Mouse (Mus musculus) embryonic facial prominence, embryonic 14.5 days (tissue): Measurements from ENCODE around the gene Lrrc8d. TPM values are rescaled to one million over a fixed set of nuclear protein-coding genes. Genes with fewer than 3 reads are reported as not detected.

Experiments
- ATAC-seq: fragments of 200-750 bp; cut with Nextera tagmentation; 2 replicates; pipeline ENCODE4 v1.8.0; 2017; ENCODE audit warnings: low read depth, moderate number of reproducible peaks, moderate TSS enrichment
- DNase-seq: peaks from one replicate; pipeline ENCODE4 v3.0.0-alpha.2; 2015; ENCODE audit warnings: low spot score
- H3K27ac ChIP-seq: fragments of 300-500 bp; sonication (generic); replicated peaks from 2 replicates; pipeline ENCODE4 v1.5.1; 2014; ENCODE audit warnings: low read depth, mild to moderate bottlenecking, low read length, moderate library complexity
- H3K27me3 ChIP-seq: fragments of 300-500 bp; sonication (generic); replicated peaks from 2 replicates; pipeline ENCODE4 v1.6.1; 2014; ENCODE audit warnings: low read length; ENCODE audit not compliant: control insufficient read depth, insufficient read depth
- H3K36me3 ChIP-seq: fragments of 300-500 bp; sonication (generic); 2 replicates; pipeline ENCODE4 v1.6.1; 2014; ENCODE audit warnings: low read length, mixed read lengths; ENCODE audit not compliant: control insufficient read depth, insufficient read depth
- H3K4me1 ChIP-seq: fragments of 300-500 bp; sonication (generic); 2 replicates; pipeline ENCODE4 v1.6.1; 2014; ENCODE audit warnings: antibody characterized with exemption, low read length; ENCODE audit not compliant: control insufficient read depth, insufficient read depth
- H3K4me2 ChIP-seq: fragments of 300-500 bp; sonication (generic); 2 replicates; pipeline ENCODE4 v1.6.1; 2014; ENCODE audit warnings: low read depth, mild to moderate bottlenecking, low read length, moderate library complexity, mixed read lengths
- H3K4me3 ChIP-seq: fragments of 300-500 bp; sonication (generic); 2 replicates; pipeline ENCODE4 v1.5.1; 2014; ENCODE audit warnings: low read depth, mild to moderate bottlenecking, low read length
- H3K9ac ChIP-seq: fragments of 300-500 bp; sonication (generic); 2 replicates; pipeline ENCODE4 v1.6.1; 2014; ENCODE audit warnings: low read depth, mild to moderate bottlenecking, low read length, moderate library complexity, mixed read lengths
- H3K9me3 ChIP-seq: fragments of 300-500 bp; sonication (generic); 2 replicates; pipeline ENCODE4 v1.6.1; 2016; ENCODE audit warnings: low read length; ENCODE audit not compliant: control insufficient read depth
- WGBS: fragments of 180-500 bp; shearing (Covaris S2); extraction: QIAGEN DNeasy Blood & Tissue Kit; methylation state at CpG from one replicate; pipeline ENCODE4 v1.1.7; 2014; 5-methylcytosine and 5-hydroxymethylcytosine counted together
- polyA plus RNA-seq: library from polyadenylated mRNA; unstranded; fragments of >200 nt; fragmentation: Nextera tagmentation; extraction: Ambion mirVana; gene quantifications from 2 replicates; pipeline ENCODE4 v1.2.1, GENCODE M21; 2014

Lrrc8d gene
- polyA plus RNA-seq, 1 experiment from 2014 or later, result 14.9 TPM

DNA sequence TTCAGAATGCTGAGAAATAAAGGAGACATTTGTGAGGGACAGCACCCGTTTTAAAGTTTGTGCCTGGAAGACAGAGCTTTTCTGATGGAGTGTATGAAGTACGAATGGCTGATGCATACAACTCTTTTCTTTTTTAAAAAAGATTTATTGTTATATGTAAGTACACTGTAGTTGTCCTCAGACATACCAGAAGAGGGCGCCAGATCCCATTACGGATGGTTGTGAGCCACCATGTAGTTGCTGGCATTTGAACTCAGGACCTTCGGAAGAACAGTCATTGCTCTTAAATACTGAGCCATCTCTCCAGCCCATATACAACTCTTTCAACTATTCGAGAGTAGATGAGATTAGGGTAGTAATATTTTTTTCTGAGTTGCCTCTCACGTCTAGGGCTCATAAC is 8.1 kb upstream of the Lrrc8d start:
- DNase-seq, result no peak
- Histone ChIP-seq H3K4me1 (no peaks in the 10 kb centered on the region), H3K36me3 (no peaks in the 10 kb centered on the region), H3K27ac (no peak overlapping the region), H3K4me3 (no peak overlapping the region), H3K9me3 (no peaks in the 10 kb centered on the region), H3K27me3 (no peaks in the 10 kb centered on the region), H3K4me2 (no peak overlapping the region), H3K9ac (no peak overlapping the region)
- WGBS, result 80% methylated on average over 7 of the region's 7 CpGs
- no peak for ATAC-seq

DNA sequence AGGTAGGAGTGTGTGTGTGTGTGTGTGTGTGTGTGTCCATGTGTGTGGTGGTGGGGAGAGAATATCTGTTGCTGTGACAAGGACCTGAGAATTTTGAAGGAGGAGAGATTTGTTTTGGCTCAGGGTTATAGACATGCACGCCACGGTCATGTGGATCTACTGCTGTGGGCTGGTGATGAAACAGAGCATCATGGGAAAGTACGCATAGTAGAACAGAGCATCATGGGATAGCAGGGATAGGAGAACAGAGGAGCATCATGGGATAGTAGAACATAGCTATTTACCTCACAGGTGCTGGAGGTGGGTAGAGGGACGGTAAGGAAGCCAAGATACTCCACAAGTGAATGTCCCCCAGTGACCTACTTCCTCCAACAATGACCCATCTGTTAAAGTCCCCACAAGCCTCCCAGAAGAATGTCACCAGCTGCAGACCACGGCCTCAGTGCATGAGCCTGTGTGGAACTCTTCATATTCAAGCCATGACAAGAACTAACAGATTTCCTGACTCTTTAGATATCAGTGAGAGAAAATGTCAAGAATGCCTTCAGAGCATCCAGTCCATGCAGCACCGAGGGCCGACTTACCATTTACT is 5.3 kb upstream of the Lrrc8d start:
- Histone ChIP-seq H3K9me3 (no peaks in the 10 kb centered on the region), H3K36me3 (no peaks in the 10 kb centered on the region), H3K9ac (no peak overlapping the region), H3K27ac (no peak overlapping the region), H3K4me2 (no peak overlapping the region), H3K27me3 (no peaks in the 10 kb centered on the region), H3K4me1 (peaks cover 5% of the 10 kb centered on the region), H3K4me3 (no peak overlapping the region)
- no peak for ATAC-seq
- no peak for DNase-seq
- WGBS, result 66% methylated on average over 7 of the region's 7 CpGs

DNA sequence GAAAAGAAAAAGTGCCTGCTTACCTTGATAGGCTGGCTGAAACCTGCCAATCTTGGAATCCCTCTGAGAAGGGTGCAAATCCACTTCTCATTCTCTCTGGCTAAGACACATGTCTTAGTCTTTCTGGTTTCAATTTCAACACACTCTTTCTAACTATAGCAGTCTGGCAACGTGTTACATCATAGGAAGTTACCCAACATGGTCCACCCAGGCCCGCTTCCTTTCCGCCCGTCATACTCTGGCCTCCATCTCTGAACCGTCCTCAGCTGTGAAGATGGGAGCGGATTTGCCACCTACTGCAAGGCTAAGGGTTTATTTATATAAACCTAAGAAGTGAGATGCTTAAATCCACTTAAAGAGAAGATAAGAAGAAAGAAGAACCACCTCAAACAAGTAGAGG is 3.7 kb upstream of the Lrrc8d start:
- no peak overlapping the region for H3K4me3 ChIP-seq
- no peak overlapping the region for H3K4me2 ChIP-seq
- no peaks in the 10 kb centered on the region for H3K36me3 ChIP-seq
- no peaks in the 10 kb centered on the region for H3K9me3 ChIP-seq
- H3K4me1 ChIP-seq, result peaks cover 13% of the 10 kb centered on the region
- ATAC-seq (no peak), DNase-seq (no peak)
- 80% methylated on average over 6 of the region's 6 CpGs for WGBS
- no peaks in the 10 kb centered on the region for H3K27me3 ChIP-seq
- no peak overlapping the region for H3K9ac ChIP-seq
- no peak overlapping the region for H3K27ac ChIP-seq

DNA sequence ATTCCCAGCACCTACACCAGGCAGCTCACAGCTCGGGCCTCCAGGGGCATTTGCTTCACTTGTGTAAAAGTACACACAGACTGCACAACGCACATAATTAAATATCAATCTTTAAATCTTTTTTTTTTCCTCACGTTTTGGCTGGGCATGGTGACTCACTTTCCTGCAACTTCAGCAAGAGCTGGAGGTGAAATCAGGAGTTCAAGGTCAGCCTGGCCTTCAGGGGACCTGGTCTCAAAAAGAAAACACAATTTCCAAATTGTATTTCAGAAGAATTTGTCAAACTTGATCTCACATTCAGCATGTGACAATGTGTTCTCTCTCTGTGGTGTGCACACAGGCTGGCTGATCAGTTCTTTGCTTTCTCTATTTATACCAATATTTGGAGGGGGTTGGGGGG is 1.9 kb upstream of the Lrrc8d start:
- H3K4me2 ChIP-seq, result no peak overlapping the region
- ATAC-seq (no peak), DNase-seq (no peak)
- no peak overlapping the region for H3K27ac ChIP-seq
- no peaks in the 10 kb centered on the region for H3K36me3 ChIP-seq
- 93% methylated on average over 3 of the region's 3 CpGs for WGBS
- no peaks in the 10 kb centered on the region for H3K27me3 ChIP-seq
- H3K9ac ChIP-seq, result no peak overlapping the region
- H3K9me3 ChIP-seq, result no peaks in the 10 kb centered on the region
- no peak overlapping the region for H3K4me3 ChIP-seq
- peaks cover 16% of the 10 kb centered on the region for H3K4me1 ChIP-seq

DNA sequence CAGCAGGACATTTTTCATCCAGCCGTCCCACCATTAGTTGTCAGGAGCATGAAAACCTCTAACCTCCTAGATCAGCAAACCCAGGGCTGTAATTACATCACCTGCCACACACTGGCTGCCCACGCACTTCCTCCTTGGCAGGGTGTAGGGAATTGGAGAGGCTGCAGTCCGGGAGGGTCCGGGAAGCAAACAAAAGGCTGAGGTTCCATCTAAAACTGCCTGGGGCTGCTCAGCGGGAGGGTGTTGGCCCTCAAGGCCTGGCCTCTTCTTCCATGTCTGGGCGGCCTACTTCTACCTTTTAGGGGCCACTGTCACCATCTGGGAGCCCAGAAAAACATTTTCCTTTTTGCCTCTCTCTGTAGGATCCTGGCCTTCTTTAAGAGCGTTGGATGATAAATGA is 1.1 kb upstream of the Lrrc8d start:
- 13% methylated on average over 7 of the region's 7 CpGs for WGBS
- Histone ChIP-seq H3K4me3 (peak overlapping the region; percentile 92), H3K4me2 (peak overlapping the region; percentile 96), H3K27ac (no peak overlapping the region; the same call in 1 of the 2 replicates), H3K9me3 (no peaks in the 10 kb centered on the region), H3K36me3 (no peaks in the 10 kb centered on the region), H3K9ac (peak overlapping the region; percentile 19; the same call in 1 of the 2 replicates), H3K27me3 (no peaks in the 10 kb centered on the region), H3K4me1 (peaks cover 23% of the 10 kb centered on the region)
- peak; percentile 77 for DNase-seq
- ATAC-seq, result peak; percentile 19; the same call in 1 of the 2 replicates

DNA sequence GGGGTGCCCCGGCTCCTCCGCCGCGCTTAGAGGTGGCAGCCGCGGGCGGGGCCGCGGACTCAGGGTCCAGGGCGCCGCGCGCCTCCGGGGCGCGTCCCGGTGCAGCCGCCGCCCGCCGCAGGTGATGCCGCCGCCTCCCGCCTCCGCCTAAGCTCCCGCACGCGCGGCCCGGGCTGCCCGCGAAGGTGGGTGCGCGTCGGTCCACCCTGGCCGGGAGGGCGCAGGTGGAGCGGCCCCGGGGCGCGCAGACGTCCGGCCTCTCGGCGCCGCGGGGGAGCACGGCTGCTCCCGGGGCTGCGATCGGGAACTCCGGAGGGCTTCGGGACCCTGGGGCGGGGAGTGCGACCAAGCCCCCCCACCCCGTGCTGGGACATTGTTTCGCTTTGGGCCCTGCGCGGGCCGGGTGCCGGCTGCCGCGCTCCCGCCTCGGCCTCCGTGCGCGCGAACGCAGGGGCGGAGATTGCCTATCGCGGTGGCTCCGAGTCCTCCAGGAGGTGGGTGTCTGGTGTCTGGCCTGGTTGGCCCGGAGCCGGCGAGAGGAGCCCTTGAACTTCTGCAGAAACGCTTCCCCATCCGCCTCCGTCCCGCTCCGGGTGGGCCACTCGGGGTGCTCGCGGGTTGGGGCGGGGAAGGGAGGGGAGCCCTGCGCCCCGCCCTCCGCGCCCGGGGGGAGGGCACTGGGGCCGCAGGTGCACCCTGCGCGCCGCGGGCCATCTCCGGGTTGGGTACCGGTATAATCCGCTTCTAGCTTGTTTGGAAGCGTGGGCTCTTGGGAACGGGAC is 492 bp downstream of the Lrrc8d start:
- no peaks in the 10 kb centered on the region for H3K36me3 ChIP-seq
- peak overlapping the region; percentile 92 for H3K4me3 ChIP-seq
- WGBS, result under 1% methylated on average over 42 of the region's 101 CpGs
- peak overlapping the region; percentile 91 for H3K27ac ChIP-seq
- H3K9me3 ChIP-seq, result no peaks in the 10 kb centered on the region
- H3K4me1 ChIP-seq, result peaks cover 36% of the 10 kb centered on the region
- H3K4me2 ChIP-seq, result peak overlapping the region; percentile 96
- peak; percentile 70 for ATAC-seq
- H3K9ac ChIP-seq, result peak overlapping the region; percentile 95
- peak; percentile 80 for DNase-seq
- no peaks in the 10 kb centered on the region for H3K27me3 ChIP-seq

DNA sequence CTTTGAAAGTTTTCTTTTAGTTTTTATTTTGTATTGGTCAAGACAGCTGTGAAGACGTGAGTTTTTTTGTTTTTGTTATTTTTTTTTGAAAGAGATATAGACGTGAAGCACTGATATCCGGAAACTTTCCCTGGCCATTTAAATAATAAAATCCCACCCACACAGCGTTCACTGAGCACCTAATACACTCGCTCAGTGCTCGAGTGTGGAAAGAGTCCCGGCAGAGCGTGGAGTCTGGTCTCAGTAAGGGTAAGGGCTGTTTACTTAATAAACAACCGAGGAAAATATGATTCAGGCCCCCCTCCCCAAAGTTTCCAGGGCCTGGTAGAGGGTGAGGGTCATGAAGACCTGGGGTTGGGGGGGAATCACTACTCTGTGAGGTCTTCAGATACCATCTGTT is 1.6 kb downstream of the Lrrc8d start:
- no peak overlapping the region for H3K27ac ChIP-seq
- peak overlapping the region; percentile 96 for H3K4me2 ChIP-seq
- H3K9me3 ChIP-seq, result no peaks in the 10 kb centered on the region
- peaks cover 36% of the 10 kb centered on the region for H3K4me1 ChIP-seq
- no peak overlapping the region for H3K9ac ChIP-seq
- no peaks in the 10 kb centered on the region for H3K27me3 ChIP-seq
- DNase-seq (no peak), ATAC-seq (no peak)
- H3K4me3 ChIP-seq, result peak overlapping the region; percentile 92
- 66% methylated on average over 9 of the region's 9 CpGs for WGBS
- H3K36me3 ChIP-seq, result no peaks in the 10 kb centered on the region

DNA sequence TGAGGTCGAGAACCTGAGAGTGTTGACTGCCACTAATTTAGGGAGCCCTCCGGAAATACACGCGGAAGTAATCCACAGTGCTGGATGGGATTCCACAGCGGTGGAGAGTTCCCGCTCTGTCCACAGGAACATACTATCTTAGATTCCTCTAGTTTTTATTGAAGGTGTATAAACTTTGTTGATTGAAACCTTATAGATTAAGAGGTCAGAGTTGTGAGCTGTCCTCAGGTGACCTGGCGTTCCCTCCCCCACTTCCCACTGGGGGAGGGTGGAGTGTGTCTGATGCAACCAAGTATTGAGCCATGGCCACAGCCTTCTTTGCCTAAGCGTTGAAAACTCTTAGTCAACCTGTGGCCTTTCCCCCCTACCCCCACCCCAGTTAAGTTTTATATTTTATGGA is 2.1 kb downstream of the Lrrc8d start:
- Histone ChIP-seq H3K4me1 (peaks cover 36% of the 10 kb centered on the region), H3K27ac (no peak overlapping the region), H3K4me3 (no peak overlapping the region), H3K36me3 (no peaks in the 10 kb centered on the region), H3K4me2 (peak overlapping the region; percentile 96), H3K9ac (no peak overlapping the region), H3K27me3 (no peaks in the 10 kb centered on the region), H3K9me3 (no peaks in the 10 kb centered on the region)
- ATAC-seq (no peak), DNase-seq (no peak)
- 75% methylated on average over 8 of the region's 8 CpGs for WGBS
